Mouse (Mus musculus) heart, embryonic 12.5 days (tissue): ENCODE measurements at regions not wholly inside any gene's neighbourhood (a gene's known extent, or its start where the extent isn't known, plus 50 kb on each side); places are given as distances from the start of the nearest gene placed in this dataset.

Source experiments
- ATAC-seq: fragments of 200-750 bp; cut with Nextera tagmentation; 2 replicates; pipeline ENCODE4 v1.8.0; 2017; ENCODE audit warnings: moderate TSS enrichment, moderate library complexity; ENCODE audit not compliant: insufficient number of reproducible peaks, low FRiP score
- H3K27ac ChIP-seq: fragments of 300-500 bp; sonication (generic); 2 replicates; pipeline ENCODE4 v1.5.1; 2016; ENCODE audit warnings: mild to moderate bottlenecking, moderate library complexity; ENCODE audit not compliant: poor library complexity, severe bottlenecking
- H3K27me3 ChIP-seq: fragments of 300-500 bp; sonication (generic); replicated peaks from 2 replicates; pipeline ENCODE4 v1.6.1; 2016; ENCODE audit warnings: mild to moderate bottlenecking, moderate library complexity
- H3K36me3 ChIP-seq: fragments of 300-500 bp; sonication (generic); 2 replicates; pipeline ENCODE4 v1.6.1; 2016; ENCODE audit warnings: mild to moderate bottlenecking, moderate library complexity
- H3K4me1 ChIP-seq: fragments of 300-500 bp; sonication (generic); replicated peaks from 2 replicates; pipeline ENCODE4 v1.6.1; 2016; ENCODE audit warnings: mild to moderate bottlenecking
- H3K4me2 ChIP-seq: fragments of 300-500 bp; sonication (generic); 2 replicates; pipeline ENCODE4 v1.6.1; 2016; ENCODE audit warnings: mild to moderate bottlenecking, moderate library complexity
- H3K4me3 ChIP-seq: fragments of 300-500 bp; sonication (generic); 2 replicates; pipeline ENCODE4 v1.5.1; 2016; ENCODE audit warnings: mild to moderate bottlenecking
- H3K9ac ChIP-seq: fragments of 300-500 bp; sonication (generic); 2 replicates; pipeline ENCODE4 v1.6.1; 2016; ENCODE audit warnings: mild to moderate bottlenecking, moderate library complexity
- H3K9me3 ChIP-seq: fragments of 300-500 bp; sonication (generic); replicated peaks from 2 replicates; pipeline ENCODE4 v1.6.1; 2016; ENCODE audit warnings: mild to moderate bottlenecking, moderate library complexity
- WGBS: fragments of 180-500 bp; shearing (Covaris S2); methylation state at CpG from one replicate; pipeline ENCODE4 v1.1.7; 2016; 5-methylcytosine and 5-hydroxymethylcytosine counted together

- ATAC-seq, result no peak
- H3K4me1 ChIP-seq, result peaks cover 21% of the 10 kb centered on the region
- WGBS, result 49% methylated on average over 6 of the region's 6 CpGs
- peaks cover 9% of the 10 kb centered on the region; the same call in 1 of the 2 replicates for H3K27me3 ChIP-seq
- no peak overlapping the region for H3K4me2 ChIP-seq
- H3K27ac ChIP-seq, result no peak overlapping the region
- H3K9ac ChIP-seq, result no peak overlapping the region
- no peaks in the 10 kb centered on the region for H3K36me3 ChIP-seq
- H3K9me3 ChIP-seq, result no peaks in the 10 kb centered on the region; the same call in 1 of the 2 replicates
- no peak overlapping the region for H3K4me3 ChIP-seq
Measured at GRCm38 (mm10) chr1:190526046-190526445, 355.5 kb upstream of the Prox1 start.

GRCm38 (mm10) chr1:190500106-190500505 is 329.6 kb upstream of the Prox1 start:
- Histone ChIP-seq H3K9ac (no peak overlapping the region), H3K9me3 (no peaks in the 10 kb centered on the region), H3K4me1 (peaks cover 9% of the 10 kb centered on the region), H3K36me3 (no peaks in the 10 kb centered on the region), H3K27ac (no peak overlapping the region), H3K4me2 (no peak overlapping the region), H3K27me3 (0 out of 2 replicates have a peak, but pooled peaks cover 2% of the 10 kb centered on the region), H3K4me3 (no peak overlapping the region)
- no peak for ATAC-seq
- 79% methylated on average over 8 of the region's 8 CpGs for WGBS

GRCm38 (mm10) chr1:190497474-190497873 is 327.0 kb upstream of the Prox1 start:
- H3K9ac ChIP-seq, result no peak overlapping the region

GRCm38 (mm10) chr1:190495741-190496520 is 325.4 kb upstream of the Prox1 start:
- H3K9ac ChIP-seq, result no peak overlapping the region
- no peaks in the 10 kb centered on the region for H3K36me3 ChIP-seq
- peaks cover 9% of the 10 kb centered on the region for H3K4me1 ChIP-seq
- H3K27ac ChIP-seq, result no peak overlapping the region
- no peak overlapping the region for H3K4me3 ChIP-seq
- no peaks in the 10 kb centered on the region for H3K9me3 ChIP-seq
- 0 out of 2 replicates have a peak, but pooled peaks cover 6% of the 10 kb centered on the region for H3K27me3 ChIP-seq
- WGBS, result 32% methylated on average over 10 of the region's 10 CpGs
- H3K4me2 ChIP-seq, result no peak overlapping the region
- ATAC-seq, result 0 out of 2 replicates have a peak, but pooled peaks have one; percentile 33

More at GRCm38 (mm10) chr1:190497474-190497873, 327.0 kb upstream of the Prox1 start:
- no peak for ATAC-seq
- no peaks in the 10 kb centered on the region for H3K9me3 ChIP-seq
- no peak overlapping the region for H3K27ac ChIP-seq
- H3K4me2 ChIP-seq, result no peak overlapping the region
- H3K36me3 ChIP-seq, result no peaks in the 10 kb centered on the region
- H3K27me3 ChIP-seq, result 0 out of 2 replicates have a peak, but pooled peaks cover 6% of the 10 kb centered on the region
- H3K4me1 ChIP-seq, result peaks cover 9% of the 10 kb centered on the region
- 85% methylated on average over 4 of the region's 4 CpGs for whole genome bisulfite sequencing
- H3K4me3 ChIP-seq, result no peak overlapping the region

GRCm38 (mm10) chr1:190486551-190487104 is 316.1 kb upstream of the Prox1 start:
- 54% methylated on average over 7 of the region's 7 CpGs for WGBS
- peak; percentile 67; the same call in 1 of the 2 replicates for ATAC-seq
- Histone ChIP-seq H3K36me3 (no peaks in the 10 kb centered on the region), H3K4me2 (no peak overlapping the region), H3K9me3 (0 out of 2 replicates have a peak, but pooled peaks cover 5% of the 10 kb centered on the region), H3K27ac (peak overlapping the region; percentile 58), H3K4me1 (peaks cover 18% of the 10 kb centered on the region), H3K9ac (no peak overlapping the region), H3K4me3 (no peak overlapping the region), H3K27me3 (no peaks in the 10 kb centered on the region)

- no peak for ATAC-seq
- peaks cover 8% of the 10 kb centered on the region; the same call in 1 of the 2 replicates for H3K9me3 ChIP-seq
- no peaks in the 10 kb centered on the region for H3K36me3 ChIP-seq
- no peaks in the 10 kb centered on the region for H3K27me3 ChIP-seq
- H3K4me3 ChIP-seq, result no peak overlapping the region
- peaks cover 10% of the 10 kb centered on the region for H3K4me1 ChIP-seq
- no peak overlapping the region for H3K4me2 ChIP-seq
- H3K9ac ChIP-seq, result no peak overlapping the region
- WGBS, result 79% methylated on average over 13 of the region's 13 CpGs
- H3K27ac ChIP-seq, result no peak overlapping the region
Measured at GRCm38 (mm10) chr1:190483366-190483765, 312.9 kb upstream of the Prox1 start.

GRCm38 (mm10) chr1:190481071-190481470 is 310.6 kb upstream of the Prox1 start:
- Histone ChIP-seq H3K4me3 (no peak overlapping the region), H3K4me1 (no peaks in the 10 kb centered on the region), H3K4me2 (no peak overlapping the region), H3K9me3 (peaks cover 8% of the 10 kb centered on the region; the same call in 1 of the 2 replicates), H3K36me3 (no peaks in the 10 kb centered on the region), H3K27ac (no peak overlapping the region), H3K9ac (no peak overlapping the region), H3K27me3 (no peaks in the 10 kb centered on the region)
- no peak for ATAC-seq
- 66% methylated on average over 11 of the region's 11 CpGs for WGBS

GRCm38 (mm10) chr1:190480601-190481000 is 310.1 kb upstream of the Prox1 start:
- WGBS, result 63% methylated on average over 9 of the region's 9 CpGs
- no peaks in the 10 kb centered on the region for H3K36me3 ChIP-seq
- no peak overlapping the region for H3K4me3 ChIP-seq
- H3K27me3 ChIP-seq, result no peaks in the 10 kb centered on the region
- no peaks in the 10 kb centered on the region for H3K4me1 ChIP-seq
- H3K4me2 ChIP-seq, result no peak overlapping the region
- no peak overlapping the region for H3K27ac ChIP-seq
- peaks cover 8% of the 10 kb centered on the region; the same call in 1 of the 2 replicates for H3K9me3 ChIP-seq
- H3K9ac ChIP-seq, result no peak overlapping the region
- no peak for ATAC-seq

GRCm38 (mm10) chr1:190472761-190473160 is 302.2 kb upstream of the Prox1 start:
- H3K9ac ChIP-seq, result no peak overlapping the region
- peak overlapping the region; percentile 13; the same call in 1 of the 2 replicates for H3K4me2 ChIP-seq
- no peak overlapping the region for H3K27ac ChIP-seq
- no peak overlapping the region for H3K4me3 ChIP-seq
- H3K36me3 ChIP-seq, result no peaks in the 10 kb centered on the region
- no peaks in the 10 kb centered on the region for H3K27me3 ChIP-seq
- no peak; the same call in 1 of the 2 replicates for ATAC-seq
- 38% methylated on average over 8 of the region's 8 CpGs for WGBS
- H3K9me3 ChIP-seq, result 0 out of 2 replicates have a peak, but pooled peaks cover 2% of the 10 kb centered on the region
- H3K4me1 ChIP-seq, result peaks cover 16% of the 10 kb centered on the region

- no peak overlapping the region for H3K9ac ChIP-seq
- no peak overlapping the region for H3K27ac ChIP-seq
- ATAC-seq, result no peak
- H3K4me2 ChIP-seq, result no peak overlapping the region
- H3K36me3 ChIP-seq, result no peaks in the 10 kb centered on the region
- peaks cover 16% of the 10 kb centered on the region for H3K4me1 ChIP-seq
- H3K4me3 ChIP-seq, result no peak overlapping the region
- 0 out of 2 replicates have a peak, but pooled peaks cover 5% of the 10 kb centered on the region for H3K27me3 ChIP-seq
- 0 out of 2 replicates have a peak, but pooled peaks cover 2% of the 10 kb centered on the region for H3K9me3 ChIP-seq
- whole genome bisulfite sequencing, result 70% methylated on average over 9 of the region's 9 CpGs
Measured at GRCm38 (mm10) chr1:190470336-190470735, 299.8 kb upstream of the Prox1 start.

GRCm38 (mm10) chr1:190457541-190458061 is 287.1 kb upstream of the Prox1 start:
- Histone ChIP-seq H3K36me3 (no peaks in the 10 kb centered on the region), H3K27me3 (peaks cover 8% of the 10 kb centered on the region; the same call in 1 of the 2 replicates), H3K9me3 (no peaks in the 10 kb centered on the region), H3K9ac (no peak overlapping the region), H3K4me2 (no peak overlapping the region), H3K27ac (no peak overlapping the region), H3K4me1 (0 out of 2 replicates have a peak, but pooled peaks cover 3% of the 10 kb centered on the region), H3K4me3 (no peak overlapping the region)
- WGBS, result 79% methylated on average over 12 of the region's 12 CpGs
- no peak for ATAC-seq
